Mouse (Mus musculus) MEL-GATA-1-ER (cell line): Measurements from ENCODE around the gene Gm20852.
"Not testable (repeated sequence)": the region's sequence is repeated elsewhere in the genome, so short reads cannot be mapped to it uniquely, and the experiment has no call there.

ENCODE experiments used
- DNase-seq: peaks from one replicate; pipeline ENCODE4 v3.0.0-alpha.2; 2012; ENCODE audit warnings: low read depth; ENCODE audit errors: extremely low read depth

The Gm20852 gene

GRCm38 (mm10) chrY:66742023-66742422, at the start of gene Gm20852:
TSS of gene Gm20852 (minus strand) at chrY:66742123.
- not testable (repeated sequence) for DNase-seq
